Mouse (Mus musculus) CD8-positive naive resting alpha-beta T cell, adult 2 months (primary cell): ENCODE data around the gene Hsdl1.

Source experiments
- DNase-seq, 2 experiments: peaks; one replicate each; pipeline ENCODE4 v3.0.0; 2022; ENCODE audit warnings: low read depth in 2 of 2, low spot score in 2 of 2

Hsdl1 gene

DNA sequence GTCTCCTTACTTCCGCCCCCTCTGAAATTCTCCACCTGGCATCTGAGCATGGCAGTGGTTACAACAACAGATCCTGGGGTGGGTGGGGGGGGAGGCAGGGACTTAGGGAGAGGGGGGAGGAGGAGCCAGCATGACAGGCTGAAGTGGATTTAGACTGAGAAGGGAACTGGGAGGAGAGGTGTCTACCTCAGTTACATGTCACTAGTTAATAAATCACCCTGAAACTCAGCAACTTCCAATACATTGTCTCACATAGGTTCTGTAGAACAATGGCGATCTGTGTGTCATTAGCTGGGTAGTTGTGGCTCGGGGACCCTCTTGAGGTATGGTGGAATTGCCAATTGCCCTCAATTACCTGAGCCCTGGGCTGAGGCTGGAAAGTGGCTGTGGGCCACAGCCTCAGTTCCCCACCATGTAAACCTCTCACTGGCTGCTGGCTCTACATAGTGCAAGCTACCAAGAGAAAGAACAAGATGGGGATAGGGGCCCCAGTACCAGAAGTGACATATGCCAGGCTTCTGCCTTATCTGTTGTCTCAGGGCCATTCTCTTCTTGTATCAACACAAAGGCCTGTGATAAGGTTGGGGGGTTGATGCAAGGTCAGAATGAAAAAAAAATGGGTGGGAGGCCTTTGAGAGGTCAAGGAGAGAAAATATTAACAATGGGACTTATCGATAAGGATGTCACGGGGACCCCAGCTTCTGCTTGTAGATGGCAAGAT lies 5.6 kb upstream of the Hsdl1 start:
- no peak for DNase-seq

DNA sequence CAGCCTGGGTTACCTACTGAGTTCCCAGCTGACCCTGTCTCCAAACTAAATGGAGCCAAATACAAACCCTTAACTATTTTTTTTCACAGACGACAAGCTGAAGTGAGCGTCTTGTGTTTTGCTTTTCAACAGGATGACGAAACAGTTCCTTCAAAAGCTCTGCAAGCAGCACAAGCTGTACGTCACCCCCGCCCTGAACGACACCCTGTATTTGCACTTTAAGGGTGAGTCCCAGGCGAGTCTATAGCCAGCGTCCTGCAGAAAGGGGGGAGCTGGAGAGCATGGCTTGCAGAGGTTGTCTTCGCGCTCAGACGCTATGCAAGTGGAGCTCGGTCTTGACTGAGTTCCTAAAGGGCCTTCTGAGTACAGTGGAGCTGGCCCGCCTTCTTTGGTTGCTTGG lies 4.1 kb upstream of the Hsdl1 start:
- DNase-seq, result no peak

DNA sequence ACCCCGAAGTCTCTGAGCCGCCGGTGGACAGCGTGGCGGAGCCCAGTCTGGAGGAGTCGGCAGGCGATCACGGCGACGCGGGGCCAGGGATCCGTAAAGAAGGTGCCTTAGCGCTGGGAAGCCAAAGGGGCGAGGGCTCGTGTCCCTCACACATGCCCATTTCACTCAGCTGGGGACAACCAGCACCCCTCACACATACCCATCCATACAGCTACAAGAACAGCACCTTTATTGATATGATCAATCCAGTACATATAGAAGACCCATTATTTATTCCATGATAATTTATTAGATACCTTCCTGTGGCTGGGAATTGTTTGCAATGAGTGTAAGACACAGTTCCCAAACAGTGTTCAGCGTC lies 363 bp upstream of the Hsdl1 start:
- no peak for DNase-seq

DNA sequence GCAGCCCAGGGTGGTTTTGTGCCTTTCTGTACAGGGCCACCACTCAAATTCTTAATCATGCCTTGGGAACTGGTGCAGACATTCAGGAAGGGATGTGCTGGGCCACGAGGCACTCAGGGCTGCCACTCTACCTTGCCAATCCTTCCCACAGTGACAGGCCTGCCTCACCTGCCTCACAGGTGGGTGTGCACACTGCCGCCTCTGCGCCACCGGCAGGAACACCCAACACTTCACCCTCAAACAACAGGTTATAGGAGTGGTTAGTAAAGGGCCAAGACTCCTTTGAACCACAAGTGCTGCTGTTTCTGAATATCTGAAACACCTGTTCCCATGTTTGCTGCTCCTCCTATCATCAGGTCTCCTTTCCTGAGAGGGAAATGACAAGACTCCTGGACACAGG lies 2.6 kb downstream of the Hsdl1 start:
- DNase-seq, result no peak

DNA sequence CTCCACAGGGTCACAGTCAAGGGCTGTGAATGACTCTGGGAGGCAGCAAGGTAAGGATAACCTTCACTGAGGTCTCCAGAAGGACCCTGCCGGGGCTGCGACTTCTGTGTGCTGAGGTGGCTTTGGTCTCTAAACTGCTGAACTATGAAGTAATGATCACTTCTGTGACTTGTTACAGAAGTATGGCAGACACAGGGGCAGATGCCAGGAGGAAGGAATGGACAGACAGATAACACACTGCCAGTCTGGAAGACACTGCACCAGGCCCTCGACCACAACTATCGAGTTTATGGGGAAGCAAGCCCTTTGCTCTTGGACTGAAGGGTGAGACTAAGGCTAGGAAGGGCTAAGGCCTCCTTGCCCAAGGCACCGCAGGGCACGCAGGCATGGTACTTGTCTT lies 3.8 kb downstream of the Hsdl1 start:
- no peak for DNase-seq

DNA sequence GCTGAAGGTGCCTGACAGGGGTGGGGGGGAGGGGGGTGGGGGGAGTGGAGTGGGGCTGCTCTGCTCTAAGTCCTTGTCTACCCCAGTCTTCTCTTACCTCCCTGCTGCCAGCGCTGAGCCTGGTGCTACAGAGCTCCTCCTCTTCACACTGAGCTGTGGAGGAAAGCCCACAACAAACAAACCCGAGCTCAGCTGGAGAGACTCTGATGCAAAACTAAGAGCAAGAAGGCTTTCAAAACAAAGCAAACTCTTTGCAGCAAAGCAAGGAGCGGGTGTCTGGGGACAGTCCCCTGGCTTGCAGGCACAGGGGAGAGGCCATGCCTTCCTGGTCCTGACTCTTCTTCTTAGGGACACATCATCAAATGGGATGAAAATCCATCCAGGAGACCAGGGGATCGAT lies 5.1 kb downstream of the Hsdl1 start:
- peak; percentile 67 to 79 for DNase-seq

DNA sequence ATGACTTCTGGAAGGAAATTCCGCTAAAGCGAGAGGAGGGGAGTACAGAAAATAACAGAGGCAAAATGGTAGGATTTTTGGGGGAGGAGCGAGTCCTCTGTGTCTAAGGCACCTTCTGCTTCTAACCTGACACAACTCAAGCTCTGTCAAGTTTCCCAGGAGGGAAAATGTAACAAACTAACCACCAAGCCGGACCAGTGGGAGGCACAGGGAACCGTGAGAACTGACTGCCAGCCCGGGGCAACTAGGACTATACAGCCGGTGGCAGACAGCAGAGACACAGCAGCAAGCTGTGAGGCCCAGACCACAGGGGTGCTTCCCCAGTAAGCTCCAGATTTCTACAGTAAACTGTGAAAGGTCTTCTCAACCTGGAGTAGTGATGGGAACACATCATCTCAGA lies 6.0 kb downstream of the Hsdl1 start:
- DNase-seq, result no peak

DNA sequence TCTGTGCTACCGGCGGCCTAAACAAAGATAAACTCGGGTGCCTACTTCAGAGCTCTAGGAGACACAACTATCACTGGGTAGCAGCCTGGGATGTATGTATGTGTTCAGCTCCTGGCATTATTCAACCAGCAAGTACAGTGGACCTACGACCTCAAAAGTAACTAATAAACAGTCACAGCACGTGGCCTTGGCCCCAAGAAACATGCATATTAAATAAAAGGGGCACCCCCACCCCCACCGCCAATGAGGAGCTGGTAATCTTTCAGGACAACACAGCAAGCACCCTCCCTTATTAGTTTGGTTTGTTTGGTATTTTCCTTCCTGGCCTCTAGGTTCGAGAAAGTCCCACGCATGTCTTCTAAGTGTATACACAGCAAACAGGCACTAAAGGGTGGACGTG lies 6.7 kb downstream of the Hsdl1 start:
- DNase-seq, result no peak

DNA sequence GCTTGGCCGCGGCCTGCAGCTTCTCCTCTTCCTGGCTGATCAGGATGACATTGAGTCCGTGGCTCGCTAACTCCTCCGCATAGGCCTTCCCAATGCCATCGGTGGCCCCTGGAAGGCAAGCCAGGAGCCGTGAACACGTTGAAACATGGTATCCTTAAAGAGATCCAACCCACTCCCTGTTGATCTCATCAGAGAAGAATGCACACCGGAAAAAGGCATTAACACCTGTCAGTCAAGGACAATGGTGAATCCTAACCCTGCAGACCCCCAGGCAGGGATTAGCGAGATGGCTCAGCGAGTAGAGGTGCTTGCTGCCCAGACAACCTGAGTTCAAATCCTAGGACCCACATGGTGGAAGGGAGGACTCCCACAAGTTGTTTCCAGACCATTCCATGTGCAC lies 8.6 kb downstream of the Hsdl1 start:
- DNase-seq, result no peak

DNA sequence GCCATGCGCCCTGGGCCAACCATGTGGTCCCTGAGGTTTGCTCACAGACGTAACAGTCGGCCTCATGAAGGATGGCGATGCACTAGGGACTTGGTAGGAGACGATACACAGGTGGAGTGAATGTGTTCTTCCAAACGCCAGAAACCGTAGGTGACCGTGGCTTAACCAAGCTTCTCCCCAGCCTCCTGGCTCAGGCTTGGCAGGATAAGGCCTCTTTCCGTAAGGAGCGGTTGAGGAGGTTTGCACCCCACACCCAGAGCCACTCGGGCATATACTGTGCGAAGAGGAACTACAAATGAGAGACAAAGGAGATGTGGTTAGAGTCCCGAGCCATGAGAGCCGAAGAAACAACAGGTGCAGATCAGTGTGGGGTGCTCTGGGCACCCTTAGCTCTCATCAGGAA lies 11.1 kb downstream of the Hsdl1 start:
- no peak for DNase-seq

DNA sequence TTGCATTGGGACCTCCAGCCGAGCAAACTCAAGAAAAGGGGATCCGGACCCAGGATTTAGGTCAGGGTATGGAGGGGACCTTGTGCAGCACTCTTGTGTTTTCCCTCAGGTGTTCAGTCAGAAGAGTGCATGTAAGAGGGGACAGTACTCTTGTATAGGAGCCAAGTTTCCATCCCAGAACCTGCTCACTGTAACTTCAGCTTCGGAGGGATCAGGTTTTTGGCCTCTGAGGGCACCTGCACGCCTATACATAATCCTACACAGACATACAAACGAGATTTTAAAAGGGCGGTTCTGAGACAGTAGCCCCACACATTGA lies 15.6 kb downstream of the Hsdl1 start:
- no peak for DNase-seq

DNA sequence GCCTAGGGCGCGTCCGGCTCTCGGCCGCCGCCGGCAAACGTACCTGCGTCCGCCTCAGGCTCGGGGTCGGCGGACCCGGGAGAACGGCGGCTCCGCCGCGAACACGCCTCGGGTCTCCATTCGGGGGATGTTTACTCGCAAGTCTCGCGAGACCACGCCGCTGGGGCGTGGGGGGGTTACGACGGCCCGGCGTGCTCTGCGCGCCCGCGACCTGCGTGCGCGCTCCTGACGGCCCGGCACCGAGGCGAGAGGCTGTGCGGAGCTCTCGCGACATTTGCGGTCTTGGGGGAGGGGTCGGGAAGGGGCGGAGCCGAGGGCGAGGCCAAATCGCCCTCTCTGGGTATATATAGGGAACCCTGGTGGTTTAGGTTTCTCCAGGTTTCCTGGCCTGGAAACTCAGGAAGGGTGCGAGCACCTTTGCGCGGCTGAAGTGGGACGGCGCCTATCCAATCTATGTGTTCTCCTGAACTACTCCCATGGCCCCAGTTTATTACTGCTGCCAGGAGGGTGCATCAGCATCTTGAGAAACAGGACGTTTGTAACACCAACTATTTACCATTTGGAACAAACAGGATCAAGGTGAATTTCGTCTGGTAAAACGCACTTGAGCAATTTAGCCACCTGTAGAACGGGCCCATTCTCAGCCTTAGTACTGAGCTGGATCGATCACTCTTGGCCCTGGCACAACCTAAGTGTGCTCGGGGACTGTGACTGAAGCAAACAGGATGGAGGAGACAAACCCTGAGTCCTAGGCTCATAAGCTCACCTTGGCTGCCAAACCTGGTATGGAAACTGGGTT lies 16.2 kb downstream of the Hsdl1 start, which contains the start of gene Mbtps1:
Gene Mbtps1, minus strand, starts transcription at position 133 of the 799 bp plus-strand sequence.
- DNase-seq, result peak; percentile 99

DNA sequence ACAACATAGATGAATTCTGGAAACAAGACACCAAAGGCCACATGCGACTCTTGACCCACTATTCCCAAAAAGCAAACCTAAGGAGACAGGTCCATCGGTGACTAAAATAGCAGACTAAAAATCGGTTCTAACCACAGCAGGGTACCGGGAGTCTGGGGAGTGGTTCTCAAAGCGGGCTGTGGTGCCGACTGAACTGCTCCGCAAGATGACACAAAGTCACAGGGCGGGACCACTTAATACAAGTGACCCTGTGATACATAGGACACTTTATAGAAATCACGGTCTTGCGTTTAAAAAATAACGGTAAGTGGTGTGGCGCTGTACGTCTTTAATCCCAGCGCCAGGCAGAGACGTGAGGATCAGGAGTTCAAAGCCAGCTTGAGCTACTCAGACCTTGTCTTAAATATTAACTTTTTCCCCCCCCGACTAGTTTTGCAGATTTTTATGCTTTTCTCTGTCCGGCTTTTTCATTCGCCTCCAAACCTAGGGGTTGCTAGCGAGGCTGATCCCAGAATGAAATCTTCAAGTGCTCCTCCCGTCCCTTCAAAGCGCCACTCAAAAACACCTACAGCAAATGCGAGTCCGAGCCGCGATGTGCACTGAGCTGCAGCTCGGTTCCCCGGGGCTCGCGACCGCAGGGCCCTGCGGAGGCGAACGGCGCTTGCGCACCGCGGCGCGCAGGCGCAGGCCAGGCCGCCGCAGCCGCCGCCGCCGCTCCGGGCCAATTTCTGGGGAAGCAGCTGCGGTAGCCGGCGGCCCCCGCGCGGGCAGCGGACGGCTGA lies 17.0 kb downstream of the Hsdl1 start:
- no peak for DNase-seq

DNA sequence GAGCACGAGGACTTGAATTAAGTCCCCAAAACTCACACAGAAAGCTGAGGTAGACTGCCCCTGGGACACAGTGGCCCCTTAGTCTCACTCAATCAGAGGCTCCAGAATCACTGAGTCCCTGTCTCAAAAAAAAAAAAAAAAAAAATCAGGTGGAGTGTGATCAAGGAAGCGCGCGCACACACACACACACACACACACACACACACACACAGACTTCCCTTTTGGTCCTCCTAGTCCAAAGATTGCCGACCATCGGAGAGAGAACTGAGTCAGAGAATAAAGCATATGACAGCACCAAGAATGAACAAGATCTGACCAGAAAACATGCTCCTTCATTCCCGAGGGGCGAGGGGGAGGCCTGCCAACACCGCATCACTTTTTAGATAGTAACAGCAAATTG lies 17.9 kb downstream of the Hsdl1 start:
- no peak for DNase-seq

DNA sequence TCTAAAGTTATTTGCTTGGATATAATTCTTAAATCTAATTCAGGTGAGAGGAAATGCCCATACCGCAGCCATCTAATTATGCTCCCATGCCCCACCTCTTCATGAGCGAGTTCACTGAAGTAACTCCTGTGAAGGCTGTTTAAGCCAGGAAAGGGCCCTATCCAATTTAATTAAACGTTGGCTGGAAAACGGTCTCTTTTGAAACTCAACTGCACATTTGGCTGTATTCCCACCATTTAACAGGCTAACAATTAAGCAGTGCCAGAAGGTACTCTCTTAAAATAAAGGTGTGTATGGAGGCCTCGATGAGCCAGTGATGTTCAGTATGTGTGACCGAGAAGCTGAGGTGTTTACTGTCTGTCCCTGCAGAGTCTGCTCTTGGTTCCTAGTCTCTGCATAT lies 19.1 kb downstream of the Hsdl1 start:
- DNase-seq, result no peak

DNA sequence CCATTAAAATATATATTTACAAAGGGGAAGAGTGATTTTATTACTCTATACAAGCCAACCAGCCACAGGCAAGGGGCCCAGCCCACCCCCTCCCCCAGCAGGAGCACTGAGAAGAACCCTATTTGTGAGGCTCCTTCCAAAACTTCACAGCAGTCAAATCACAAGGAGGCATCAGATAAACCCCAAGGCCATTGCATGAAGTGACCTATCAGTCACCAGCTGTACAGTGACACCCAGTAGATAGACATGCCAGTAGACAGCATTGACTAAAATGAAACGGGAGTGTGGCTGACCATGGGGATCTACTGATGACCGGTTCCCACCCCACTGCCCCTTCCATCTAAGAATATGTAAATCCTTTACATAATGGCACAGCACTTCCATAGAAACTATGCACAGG lies 22.0 kb downstream of the Hsdl1 start:
- DNase-seq, result no peak

DNA sequence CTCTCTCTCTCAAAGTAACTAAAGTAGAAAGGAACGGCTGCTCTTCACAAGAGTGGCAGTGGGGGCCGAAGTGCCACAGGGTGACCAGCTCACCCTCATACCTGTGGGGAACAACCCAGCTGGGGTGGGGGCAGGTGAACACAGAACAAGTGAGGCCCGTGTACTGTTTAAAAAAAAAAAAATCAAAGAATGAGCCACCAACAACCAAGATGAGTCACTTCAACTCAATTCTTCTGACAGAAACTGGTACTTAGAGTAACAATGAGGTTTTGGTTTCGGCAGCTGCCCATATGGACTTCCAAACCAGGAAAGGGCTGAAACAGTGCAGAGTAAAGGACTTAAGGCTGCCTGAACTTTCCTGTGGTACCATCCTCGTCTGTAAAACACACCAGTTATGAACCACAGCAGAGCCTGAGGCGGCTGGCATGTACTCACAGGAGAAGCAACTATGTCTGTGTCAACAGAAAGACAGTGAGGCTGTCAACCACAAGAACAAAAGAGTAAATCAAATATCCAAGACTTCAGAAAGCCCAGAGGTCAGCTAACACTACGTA lies 26.3 kb downstream of the Hsdl1 start:
- no peak for DNase-seq

DNA sequence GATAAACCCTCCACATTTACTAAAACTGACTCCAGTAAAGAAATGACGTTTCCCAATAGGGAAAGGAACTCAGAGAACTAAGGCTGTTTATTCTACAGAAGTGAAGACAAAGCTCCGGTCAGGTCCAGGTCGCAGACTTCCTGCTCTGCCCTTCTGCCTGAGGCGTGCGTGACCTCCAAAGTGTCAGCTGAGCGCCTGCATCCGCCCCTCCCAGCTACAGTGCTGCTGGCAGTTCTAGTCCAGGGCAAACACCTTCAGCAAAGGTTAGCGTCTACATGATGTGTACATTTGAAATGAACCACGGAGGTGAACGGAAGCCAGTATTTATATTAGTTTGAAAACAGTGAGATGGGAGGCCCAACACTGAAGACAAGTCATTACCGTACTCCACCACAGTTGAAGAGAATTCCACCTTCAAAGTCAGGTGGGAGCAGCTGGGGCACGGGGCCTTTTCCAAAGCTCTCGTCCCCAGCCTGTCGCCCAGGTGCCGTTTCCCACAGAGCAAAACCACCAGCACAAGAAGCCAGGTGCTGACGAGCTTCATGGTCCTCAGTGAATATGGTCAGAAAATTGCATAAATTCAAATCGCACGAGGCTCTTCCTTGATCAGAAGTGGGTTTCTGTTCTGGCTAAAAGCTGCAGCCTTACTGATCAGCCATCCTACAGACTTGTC lies 27.8 kb downstream of the Hsdl1 start:
- DNase-seq, result no peak

DNA sequence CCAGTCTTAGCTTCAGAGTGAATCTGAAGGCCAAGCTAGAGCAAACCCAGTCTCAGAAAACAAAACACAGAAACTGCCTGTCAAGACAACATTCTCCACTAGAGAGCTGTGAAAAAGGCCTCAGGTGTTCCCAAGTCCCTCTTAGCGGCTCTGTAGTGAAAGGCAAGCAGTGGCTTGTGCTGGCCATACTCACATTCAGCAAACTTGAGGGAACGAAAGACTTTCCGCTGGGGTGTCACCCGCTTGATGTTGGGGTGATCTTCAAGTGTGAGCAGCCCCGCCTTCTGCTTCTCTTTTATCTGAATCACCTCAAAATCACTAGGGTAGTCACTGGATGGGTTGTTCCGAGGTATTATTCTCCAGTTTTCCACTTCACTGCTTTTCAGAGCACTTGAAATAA lies 29.2 kb downstream of the Hsdl1 start:
- no peak for DNase-seq

DNA sequence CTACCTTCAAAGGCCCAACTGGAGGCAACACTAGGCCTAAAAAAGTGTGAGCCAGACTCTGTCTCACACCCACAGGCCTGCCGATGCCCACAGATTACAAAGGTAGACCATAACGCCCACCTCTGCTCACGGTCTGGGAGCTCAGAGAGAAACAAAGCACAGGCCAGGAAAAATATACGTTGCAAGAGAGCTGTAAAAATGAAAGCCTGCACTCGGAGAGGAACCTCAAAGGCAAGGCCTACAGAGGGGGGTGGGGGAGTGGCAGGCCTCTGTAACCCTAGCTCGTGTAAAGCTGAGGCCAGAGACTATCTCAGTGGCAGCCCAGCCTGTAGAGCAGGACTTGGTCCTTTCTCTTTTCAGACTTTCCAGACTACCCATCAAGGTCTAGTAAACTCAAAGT lies 29.8 kb downstream of the Hsdl1 start:
- no peak for DNase-seq

DNA sequence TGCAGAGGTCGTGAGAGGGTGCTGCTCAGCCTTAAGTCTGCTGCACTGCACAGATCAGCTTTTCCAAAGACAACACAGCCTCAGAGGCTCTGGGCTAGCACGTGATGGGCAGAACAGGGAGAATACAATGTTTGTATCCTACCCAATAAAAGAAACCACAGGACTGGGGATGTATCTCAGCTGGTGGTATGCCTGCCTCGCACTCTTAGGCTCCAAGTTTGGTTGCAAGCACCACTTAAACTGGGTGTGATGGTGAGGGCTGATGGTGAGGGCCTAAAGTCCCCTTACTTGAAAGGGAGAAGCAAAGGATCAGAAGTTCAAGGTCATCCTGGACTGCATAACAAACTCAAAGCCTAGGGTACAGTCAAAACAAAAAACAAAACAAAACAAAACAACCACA lies 30.4 kb downstream of the Hsdl1 start:
- no peak for DNase-seq
